Mouse (Mus musculus): ENCODE data around the gene Dab2ip.

Dab2ip gene

GRCm38 (mm10) chr2:35622261-35623103 is 64.4 kb downstream of the Dab2ip start:
- DNase-seq (ENCODE audit: low spot score) = no peak

- no peak for DNase-seq (ENCODE audit: low spot score)
These were observed 65.0 kb downstream of the Dab2ip start for GRCm38 (mm10) chr2:35623104-35623377.

GRCm38 (mm10) chr2:35623431-35624148 is 65.5 kb downstream of the Dab2ip start:
- no peak for DNase-seq (ENCODE audit: low spot score)

GRCm38 (mm10) chr2:35624380-35625006 is 66.4 kb downstream of the Dab2ip start:
- DNase-seq (ENCODE audit: low spot score) = no peak

GRCm38 (mm10) chr2:35625007-35625380 is 66.9 kb downstream of the Dab2ip start:
- no peak for DNase-seq (ENCODE audit: low spot score)

GRCm38 (mm10) chr2:35625526-35625925 is 67.5 kb downstream of the Dab2ip start:
- DNase-seq (ENCODE audit: low spot score) = no peak

GRCm38 (mm10) chr2:35626181-35626727 is 68.2 kb downstream of the Dab2ip start:
- no peak for DNase-seq (ENCODE audit: low spot score)

GRCm38 (mm10) chr2:35627298-35627898 is 69.3 kb downstream of the Dab2ip start:
- DNase-seq (ENCODE audit: low spot score) = no peak

- DNase-seq (ENCODE audit: low spot score) = no peak
These were observed 70.0 kb downstream of the Dab2ip start for GRCm38 (mm10) chr2:35628052-35628451.

- DNase-seq (ENCODE audit: low spot score) = no peak
These were observed 70.6 kb downstream of the Dab2ip start for GRCm38 (mm10) chr2:35628656-35629055.

GRCm38 (mm10) chr2:35629126-35629525 is 71.1 kb downstream of the Dab2ip start:
- DNase-seq (ENCODE audit: low spot score) = no peak

- no peak for DNase-seq (ENCODE audit: low spot score)
These were observed 75.3 kb downstream of the Dab2ip start for GRCm38 (mm10) chr2:35633392-35633791.

- no peak for DNase-seq (ENCODE audit: low spot score)
These were observed 76.9 kb downstream of the Dab2ip start for GRCm38 (mm10) chr2:35634963-35635362.

GRCm38 (mm10) chr2:35635541-35635940 is 77.5 kb downstream of the Dab2ip start:
- DNase-seq (ENCODE audit: low spot score) = no peak

GRCm38 (mm10) chr2:35637880-35638535 is 79.9 kb downstream of the Dab2ip start:
- DNase-seq (ENCODE audit: low spot score) = no peak

- DNase-seq (ENCODE audit: low spot score) = no peak
These were observed 81.7 kb downstream of the Dab2ip start for GRCm38 (mm10) chr2:35639799-35640198.

- DNase-seq (ENCODE audit: low spot score) = no peak
These were observed 82.5 kb downstream of the Dab2ip start for GRCm38 (mm10) chr2:35640576-35640975.

GRCm38 (mm10) chr2:35642224-35642623 is 84.2 kb downstream of the Dab2ip start:
- no peak for DNase-seq (ENCODE audit: low spot score)

GRCm38 (mm10) chr2:35646553-35646952 is 88.5 kb downstream of the Dab2ip start:
- DNase-seq (ENCODE audit: low spot score) = no peak

GRCm38 (mm10) chr2:35649708-35650107 is 91.6 kb downstream of the Dab2ip start:
- DNase-seq (ENCODE audit: low spot score) = peak; percentile 16

- DNase-seq (ENCODE audit: low spot score) = no peak
These were observed 93.2 kb downstream of the Dab2ip start for GRCm38 (mm10) chr2:35651297-35651731.

GRCm38 (mm10) chr2:35652984-35653383 is 94.9 kb downstream of the Dab2ip start:
- no peak for DNase-seq (ENCODE audit: low spot score)

Data from T-cell, adult 2 months (primary cell).